Mouse (Mus musculus) ES-E14 (cell line): Measurements from ENCODE around the gene Smarcal1.

Source experiments
- CHD2 ChIP-seq: IDR thresholded peaks from 2 replicates; pipeline ENCODE4 v1.6.1; 2014; ENCODE audit warnings: mild to moderate bottlenecking, low read depth, low read length, inconsistent platforms
- HCFC1 ChIP-seq: IDR thresholded peaks from 2 replicates; pipeline ENCODE4 v1.6.1; 2012; ENCODE audit warnings: low read length, inconsistent platforms, borderline replicate concordance; ENCODE audit not compliant: insufficient read depth
- MAFK ChIP-seq: IDR thresholded peaks from 2 replicates; pipeline ENCODE4 v1.6.1; 2014; ENCODE audit warnings: mild to moderate bottlenecking, low read depth, low read length, inconsistent platforms; ENCODE audit not compliant: insufficient read depth
- ZC3H11A ChIP-seq: IDR thresholded peaks from 2 replicates; pipeline ENCODE4 v1.6.1; 2012; ENCODE audit warnings: low read depth, mild to moderate bottlenecking, inconsistent platforms, low read length, borderline replicate concordance
- ZNF384 ChIP-seq: IDR thresholded peaks from 2 replicates; pipeline ENCODE4 v1.6.1; 2012; ENCODE audit warnings: low read depth, low read length, inconsistent platforms

GRCm38 (mm10) chr1:72596231-72596630, 13.2 kb downstream of the Smarcal1 start:
- no peak for TF ChIP-seq MAFK
- TF ChIP-seq ZNF384: no peak
- no peak for TF ChIP-seq ZC3H11A
- TF ChIP-seq HCFC1: no peak
- no peak for TF ChIP-seq CHD2
